Mouse (Mus musculus) neural tube, embryonic 15.5 days (tissue): ENCODE data around the gene Neil1. TPM values are rescaled to one million over a fixed set of nuclear protein-coding genes. Genes with fewer than 3 reads are reported as not detected.
A peak's percentile ranks its signal among the peaks of the same experiment; 100 is the strongest.

ENCODE experiments used
- ATAC-seq: fragments of 200-750 bp; cut with Nextera tagmentation; 2 replicates; pipeline ENCODE4 v1.8.0; 2017; ENCODE audit warnings: mild to moderate bottlenecking, moderate TSS enrichment, moderate library complexity; ENCODE audit not compliant: low FRiP score
- H3K27ac ChIP-seq: fragments of 300-500 bp; sonication (generic); replicated peaks from 2 replicates; pipeline ENCODE4 v1.5.1; 2015; ENCODE audit warnings: mild to moderate bottlenecking, inconsistent platforms
- H3K27me3 ChIP-seq: fragments of 300-500 bp; sonication (generic); replicated peaks from 2 replicates; pipeline ENCODE4 v1.6.1; 2015; ENCODE audit warnings: inconsistent platforms
- H3K36me3 ChIP-seq: fragments of 300-500 bp; sonication (generic); 2 replicates; pipeline ENCODE4 v1.6.1; 2015; ENCODE audit warnings: inconsistent platforms
- H3K4me1 ChIP-seq: fragments of 300-500 bp; sonication (generic); 2 replicates; pipeline ENCODE4 v1.6.1; 2015; ENCODE audit warnings: inconsistent platforms
- H3K4me2 ChIP-seq: fragments of 300-500 bp; sonication (generic); 2 replicates; pipeline ENCODE4 v1.6.1; 2015; ENCODE audit warnings: inconsistent platforms, mild to moderate bottlenecking, moderate library complexity
- H3K4me3 ChIP-seq: fragments of 300-500 bp; sonication (generic); replicated peaks from 2 replicates; pipeline ENCODE4 v1.5.1; 2015; ENCODE audit warnings: mild to moderate bottlenecking, inconsistent platforms
- H3K9ac ChIP-seq: fragments of 300-500 bp; sonication (generic); replicated peaks from 2 replicates; pipeline ENCODE4 v1.6.1; 2015; ENCODE audit warnings: mild to moderate bottlenecking, inconsistent platforms
- H3K9me3 ChIP-seq: fragments of 300-500 bp; sonication (generic); replicated peaks from 2 replicates; pipeline ENCODE4 v1.6.1; 2016; ENCODE audit warnings: inconsistent platforms
- WGBS: fragments of 180-500 bp; shearing (Covaris S2); methylation state at CpG from one replicate; pipeline ENCODE4 v1.1.7; 2015; ENCODE audit warnings: mixed read lengths; 5-methylcytosine and 5-hydroxymethylcytosine counted together
- polyA plus RNA-seq: library from polyadenylated mRNA; unstranded; fragments of >200 nt; fragmentation: Nextera tagmentation; extraction: Ambion mirVana; gene quantifications from 2 replicates; pipeline ENCODE4 v1.2.1, GENCODE M21; 2015

Neil1 gene
- polyA plus RNA-seq, result 10.4 and 10.5 TPM in 2 replicates

DNA sequence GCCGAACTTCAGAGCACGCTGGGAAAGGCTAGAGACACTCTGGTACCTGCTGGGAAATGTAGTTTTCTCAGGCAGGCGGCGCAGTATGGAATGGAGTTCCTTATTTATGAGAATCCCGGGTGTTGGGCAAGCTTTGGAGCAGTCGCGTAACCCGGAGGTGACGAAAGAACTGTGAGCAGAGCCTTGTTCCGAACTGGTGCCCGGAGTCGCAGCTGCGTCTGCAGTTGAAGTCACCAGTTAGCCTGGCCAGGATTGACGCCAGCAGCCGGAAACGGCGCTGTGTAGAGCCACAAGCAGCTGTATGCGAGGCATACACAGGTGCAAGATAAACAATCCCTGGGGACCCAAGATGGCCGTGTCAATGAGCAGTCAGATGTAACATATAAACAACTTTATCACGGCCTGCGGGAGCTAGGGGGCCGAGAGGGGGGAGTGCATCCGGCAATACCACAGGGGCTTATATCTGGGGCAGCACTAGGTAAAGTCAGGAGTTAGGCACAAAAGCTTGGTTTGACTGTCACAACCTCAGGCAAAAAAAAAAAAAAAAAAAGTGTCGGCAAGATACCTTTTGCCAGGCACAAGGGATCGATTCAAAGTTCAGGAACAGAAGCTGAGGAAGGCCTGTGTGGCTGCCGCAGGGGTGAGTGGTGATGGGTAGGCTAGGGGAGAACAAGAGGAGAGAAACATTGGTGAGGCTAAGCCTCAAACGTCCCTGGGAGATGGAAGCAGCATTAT is at the start of gene Neil1:
Gene Neil1, minus strand, starts transcription at position 162 of the 735 bp plus-strand sequence.
- peak within 1 kb of the TSS; percentile 51 for H3K4me3 ChIP-seq
- peaks cover 11% of the 10 kb centered on the region for H3K36me3 ChIP-seq
- H3K4me2 ChIP-seq, result peak within 1 kb of the TSS; percentile 72
- no peaks in the 10 kb centered on the region for H3K9me3 ChIP-seq
- peak within 1 kb of the TSS; percentile 65 for H3K9ac ChIP-seq
- peak within 1 kb of the TSS; percentile 90 for H3K27ac ChIP-seq
- ATAC-seq, result peak; percentile 94
- H3K4me1 ChIP-seq, result peaks cover 27% of the 10 kb centered on the region
- no peaks in the 10 kb centered on the region for H3K27me3 ChIP-seq
- WGBS, result under 1% methylated on average over 27 of the region's 27 CpGs

GRCm38 (mm10) chr9:57197414-57197813 is 49.3 kb upstream of the Neil1 start:
- Histone ChIP-seq H3K9me3 (no peaks in the 10 kb centered on the region), H3K9ac (no peak overlapping the region), H3K27me3 (no peaks in the 10 kb centered on the region), H3K4me2 (no peak overlapping the region), H3K27ac (no peak overlapping the region), H3K4me1 (no peaks in the 10 kb centered on the region), H3K36me3 (no peaks in the 10 kb centered on the region), H3K4me3 (no peak overlapping the region)
- ATAC-seq, result no peak
- 80% methylated on average over 8 of the region's 8 CpGs for WGBS

DNA sequence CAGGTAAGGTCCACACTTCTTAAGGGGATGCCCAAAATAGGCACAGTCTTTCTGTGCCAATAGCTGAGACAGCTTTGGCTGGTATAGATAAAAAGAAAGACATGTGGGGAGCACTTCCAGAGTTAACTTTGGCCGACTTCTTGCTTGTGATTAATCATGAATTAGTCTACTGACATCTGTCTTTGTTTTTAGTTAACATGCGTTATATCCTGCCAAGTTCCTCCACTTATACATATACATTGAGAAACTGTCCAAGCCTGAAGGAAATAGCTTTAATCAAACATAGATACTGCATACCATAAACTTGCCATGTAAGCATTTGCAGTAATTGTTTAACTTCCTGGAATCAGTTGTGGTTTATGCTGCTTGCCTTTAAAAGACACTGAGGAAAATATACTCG is 48.6 kb upstream of the Neil1 start:
- Histone ChIP-seq H3K9me3 (no peaks in the 10 kb centered on the region), H3K27ac (no peak overlapping the region), H3K9ac (no peak overlapping the region), H3K36me3 (no peaks in the 10 kb centered on the region), H3K4me2 (no peak overlapping the region), H3K4me3 (no peak overlapping the region), H3K27me3 (no peaks in the 10 kb centered on the region), H3K4me1 (no peaks in the 10 kb centered on the region)
- 75% methylated on average over 3 of the region's 3 CpGs for WGBS
- no peak for ATAC-seq

DNA sequence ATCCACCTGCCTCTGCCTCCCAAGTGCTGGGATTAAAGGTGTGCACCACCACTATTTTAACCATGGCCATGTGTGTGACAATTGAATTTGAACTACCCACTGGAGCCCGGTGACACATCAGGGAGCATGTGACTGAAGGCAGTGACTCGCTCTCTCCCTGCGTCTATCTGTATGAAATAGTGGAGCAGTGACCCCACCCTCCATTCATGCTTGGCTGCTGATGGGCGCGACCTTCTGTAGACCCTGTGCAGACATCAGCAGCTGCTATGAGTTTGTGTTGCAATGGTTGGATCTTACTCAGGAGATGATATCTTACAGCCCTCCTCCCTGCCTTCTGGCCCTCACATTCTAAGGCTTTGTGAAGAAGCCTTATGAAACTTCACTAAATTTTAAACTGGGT is 20.3 kb upstream of the Neil1 start:
- Histone ChIP-seq H3K4me1 (no peaks in the 10 kb centered on the region), H3K9me3 (no peaks in the 10 kb centered on the region), H3K27ac (no peak overlapping the region), H3K27me3 (no peaks in the 10 kb centered on the region), H3K9ac (no peak overlapping the region), H3K36me3 (no peaks in the 10 kb centered on the region), H3K4me3 (no peak overlapping the region), H3K4me2 (no peak overlapping the region)
- WGBS, result 86% methylated on average over 5 of the region's 5 CpGs
- no peak for ATAC-seq

GRCm38 (mm10) chr9:57166173-57166572 is 18.1 kb upstream of the Neil1 start:
- 92% methylated on average over 2 of the region's 2 CpGs for WGBS
- no peak for ATAC-seq
- H3K27ac ChIP-seq, result no peak overlapping the region
- no peaks in the 10 kb centered on the region for H3K9me3 ChIP-seq
- H3K27me3 ChIP-seq, result 0 out of 2 replicates have a peak, but pooled peaks cover 5% of the 10 kb centered on the region
- no peaks in the 10 kb centered on the region for H3K36me3 ChIP-seq
- no peak overlapping the region for H3K9ac ChIP-seq
- no peak overlapping the region for H3K4me3 ChIP-seq
- no peak overlapping the region for H3K4me2 ChIP-seq
- no peaks in the 10 kb centered on the region for H3K4me1 ChIP-seq

DNA sequence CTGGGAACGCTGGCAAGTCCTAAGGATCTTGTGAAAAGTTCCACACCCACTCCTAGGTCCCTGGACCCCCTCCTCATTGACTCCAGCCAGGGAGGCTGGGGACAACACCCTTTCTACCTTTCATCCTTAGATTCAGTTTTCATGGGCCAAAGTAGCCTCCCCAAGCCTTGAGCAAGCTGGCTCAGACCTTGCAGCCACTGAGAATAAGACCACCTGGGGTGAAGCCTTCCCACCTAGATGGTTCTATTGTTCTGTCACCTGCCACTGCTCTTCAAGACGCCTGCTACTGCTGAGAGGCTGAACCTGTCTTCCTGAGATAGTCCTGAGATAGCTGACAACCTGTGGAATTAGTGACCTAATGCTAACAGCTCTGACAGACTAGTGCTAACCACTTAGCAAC is 15.0 kb upstream of the Neil1 start:
- no peak overlapping the region for H3K9ac ChIP-seq
- no peak overlapping the region for H3K27ac ChIP-seq
- ATAC-seq, result no peak

GRCm38 (mm10) chr9:57162496-57162895 is 14.4 kb upstream of the Neil1 start:
- no peaks in the 10 kb centered on the region for H3K9me3 ChIP-seq
- peaks cover 8% of the 10 kb centered on the region for H3K4me1 ChIP-seq
- no peaks in the 10 kb centered on the region for H3K36me3 ChIP-seq
- no peak overlapping the region for H3K9ac ChIP-seq
- no peak overlapping the region for H3K4me2 ChIP-seq
- H3K4me3 ChIP-seq, result no peak overlapping the region
- H3K27ac ChIP-seq, result no peak overlapping the region
- H3K27me3 ChIP-seq, result 0 out of 2 replicates have a peak, but pooled peaks cover 11% of the 10 kb centered on the region
- 20% methylated on average over 3 of the region's 3 CpGs for WGBS
- ATAC-seq, result no peak; the same call in 1 of the 2 replicates

More for the DNA sequence above, 15.0 kb upstream of the Neil1 start:
- WGBS, result 49% methylated on average over 2 of the region's 2 CpGs
- no peaks in the 10 kb centered on the region for H3K36me3 ChIP-seq
- no peak overlapping the region for H3K4me2 ChIP-seq
- no peaks in the 10 kb centered on the region for H3K9me3 ChIP-seq
- no peak overlapping the region for H3K4me3 ChIP-seq
- H3K27me3 ChIP-seq, result 0 out of 2 replicates have a peak, but pooled peaks cover 11% of the 10 kb centered on the region
- H3K4me1 ChIP-seq, result peaks cover 5% of the 10 kb centered on the region; the same call in 1 of the 2 replicates

- peak overlapping the region; percentile 74 for H3K27ac ChIP-seq
- 40% methylated on average over 11 of the region's 11 CpGs for WGBS
- no peaks in the 10 kb centered on the region for H3K36me3 ChIP-seq
- peak overlapping the region; percentile 80 for H3K4me3 ChIP-seq
- peak overlapping the region; percentile 93 for H3K4me2 ChIP-seq
- H3K9me3 ChIP-seq, result no peaks in the 10 kb centered on the region
- H3K4me1 ChIP-seq, result peaks cover 24% of the 10 kb centered on the region
- peak; percentile 11; the same call in 1 of the 2 replicates for ATAC-seq
- 0 out of 2 replicates have a peak, but pooled peaks cover 11% of the 10 kb centered on the region for H3K27me3 ChIP-seq
- peak overlapping the region; percentile 58 for H3K9ac ChIP-seq
Observed at GRCm38 (mm10) chr9:57158506-57158905, 10.4 kb upstream of the Neil1 start.

DNA sequence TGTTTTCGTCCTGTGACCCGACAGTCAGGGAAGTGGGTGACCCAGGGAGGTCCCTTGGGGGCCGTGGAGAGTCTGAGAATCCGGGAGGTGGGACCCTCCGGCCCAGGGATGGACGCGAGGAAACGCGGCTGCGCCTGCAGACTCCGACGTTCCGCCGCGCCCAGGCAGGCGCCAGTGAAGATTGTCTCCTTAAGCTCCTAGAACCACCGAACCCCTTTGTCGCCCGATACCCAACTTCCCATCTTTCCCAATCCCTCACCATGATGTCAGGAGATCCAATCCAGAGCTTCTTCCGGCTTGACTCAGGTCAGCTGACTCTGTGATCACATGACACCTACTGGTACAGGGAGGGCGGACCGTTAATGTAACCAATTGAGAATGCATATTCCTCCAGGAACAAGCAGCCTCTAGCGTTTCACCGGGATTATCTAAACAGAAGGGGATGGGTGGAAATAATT is 9.9 kb upstream of the Neil1 start, which contains the start of gene Commd4:
Gene Commd4, minus strand, starts transcription at position 319 of the 458 bp plus-strand sequence.
- peak within 1 kb of the TSS; percentile 83 for H3K9ac ChIP-seq
- no peaks in the 10 kb centered on the region for H3K36me3 ChIP-seq
- under 1% methylated on average over 24 of the region's 24 CpGs for WGBS
- peaks cover 24% of the 10 kb centered on the region for H3K4me1 ChIP-seq
- H3K4me2 ChIP-seq, result peak within 1 kb of the TSS; percentile 93
- H3K4me3 ChIP-seq, result peak within 1 kb of the TSS; percentile 80
- H3K27me3 ChIP-seq, result 0 out of 2 replicates have a peak, but pooled peaks cover 11% of the 10 kb centered on the region
- ATAC-seq, result peak; percentile 89
- H3K9me3 ChIP-seq, result no peaks in the 10 kb centered on the region
- peak within 1 kb of the TSS; percentile 74 for H3K27ac ChIP-seq

DNA sequence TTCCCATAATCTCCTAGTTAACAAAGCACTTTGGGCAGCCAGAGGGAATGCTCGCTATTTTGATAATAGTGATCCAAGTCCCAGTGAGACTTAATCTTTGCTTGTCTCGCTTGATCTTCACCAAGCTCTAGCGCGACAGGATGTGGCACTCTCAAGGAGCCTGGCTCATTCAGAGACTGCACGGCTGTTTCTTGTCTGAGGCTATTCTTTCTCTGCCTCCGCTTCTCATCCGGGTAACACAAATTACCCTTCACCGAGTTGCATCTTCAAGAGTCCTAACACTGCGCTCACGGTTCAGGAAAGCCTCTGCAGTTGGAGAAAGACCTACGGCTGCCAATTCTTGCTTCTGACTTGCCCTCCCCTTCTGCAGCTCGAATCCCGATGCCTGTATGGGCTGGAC is 9.4 kb upstream of the Neil1 start:
- Histone ChIP-seq H3K4me2 (peak overlapping the region; percentile 93), H3K27me3 (0 out of 2 replicates have a peak, but pooled peaks cover 11% of the 10 kb centered on the region), H3K9ac (peak overlapping the region; percentile 83), H3K4me3 (peak overlapping the region; percentile 80), H3K36me3 (no peaks in the 10 kb centered on the region), H3K4me1 (peaks cover 24% of the 10 kb centered on the region), H3K9me3 (no peaks in the 10 kb centered on the region), H3K27ac (peak overlapping the region; percentile 72; the same call in 1 of the 2 replicates)
- 27% methylated on average over 13 of the region's 13 CpGs for WGBS
- ATAC-seq, result no peak

GRCm38 (mm10) chr9:57156823-57157222 is 8.7 kb upstream of the Neil1 start:
- Histone ChIP-seq H3K27me3 (0 out of 2 replicates have a peak, but pooled peaks cover 8% of the 10 kb centered on the region), H3K9ac (no peak overlapping the region), H3K4me2 (peak overlapping the region; percentile 93), H3K9me3 (no peaks in the 10 kb centered on the region), H3K4me3 (0 out of 2 replicates have a peak overlapping the region, but pooled peaks have one; percentile 80), H3K27ac (no peak overlapping the region), H3K4me1 (peaks cover 24% of the 10 kb centered on the region), H3K36me3 (no peaks in the 10 kb centered on the region)
- ATAC-seq, result no peak
- 92% methylated on average over 8 of the region's 8 CpGs for WGBS

GRCm38 (mm10) chr9:57156383-57156782 is 8.3 kb upstream of the Neil1 start:
- Histone ChIP-seq H3K4me2 (no peak overlapping the region), H3K9me3 (no peaks in the 10 kb centered on the region), H3K4me1 (peaks cover 24% of the 10 kb centered on the region), H3K27me3 (0 out of 2 replicates have a peak, but pooled peaks cover 6% of the 10 kb centered on the region), H3K4me3 (no peak overlapping the region), H3K36me3 (no peaks in the 10 kb centered on the region), H3K9ac (no peak overlapping the region), H3K27ac (no peak overlapping the region)
- ATAC-seq, result no peak
- 96% methylated on average over 7 of the region's 7 CpGs for WGBS
